Mouse (Mus musculus): Measurements from ENCODE around the gene Mettl2. TPM values are rescaled to one million over a fixed set of nuclear protein-coding genes. Genes with fewer than 3 reads are reported as not detected.

Mettl2 gene
- polyA plus RNA-seq, 1 experiment from 2014 or later: 32.9 TPM

- Histone ChIP-seq H3K27ac (ENCODE audit: low read length) (peak overlapping the region; percentile 91), H3K36me3 (ENCODE audit: control insufficient read depth, insufficient read depth, low read length) (peaks cover 12% of the 10 kb centered on the region), H3K4me2 (ENCODE audit: low read depth, low read length) (peak overlapping the region; percentile 52), H3K9me3 (ENCODE audit: control insufficient read depth, low read length) (no peaks in the 10 kb centered on the region), H3K4me3 (ENCODE audit: low read length) (peak overlapping the region; percentile 79), H3K9ac (ENCODE audit: low read length) (peak overlapping the region; percentile 94), H3K27me3 (ENCODE audit: control insufficient read depth, insufficient read depth, low read depth, low read length) (no peaks in the 10 kb centered on the region), H3K4me1 (replicated peaks; ENCODE audit: control insufficient read depth, insufficient read depth, low read length) (peaks cover 15% of the 10 kb centered on the region)
- WGBS: 3% methylated on average over 4 of the region's 4 CpGs
- no peak for ATAC-seq (ENCODE audit: low read depth)
Observed at GRCm38 (mm10) chr11:105182461-105182855, 56.2 kb downstream of the Mettl2 start.

GRCm38 (mm10) chr11:105184678-105185077, 58.5 kb downstream of the Mettl2 start:
- 93% methylated on average over 3 of the region's 3 CpGs for WGBS
- Histone ChIP-seq H3K4me3 (ENCODE audit: low read length) (no peak overlapping the region), H3K27me3 (ENCODE audit: control insufficient read depth, insufficient read depth, low read depth, low read length) (no peaks in the 10 kb centered on the region), H3K27ac (ENCODE audit: low read length) (no peak overlapping the region), H3K36me3 (ENCODE audit: control insufficient read depth, insufficient read depth, low read length) (peaks cover 8% of the 10 kb centered on the region), H3K4me2 (ENCODE audit: low read depth, low read length) (no peak overlapping the region), H3K4me1 (replicated peaks; ENCODE audit: control insufficient read depth, insufficient read depth, low read length) (peaks cover 8% of the 10 kb centered on the region), H3K9ac (ENCODE audit: low read length) (no peak overlapping the region), H3K9me3 (ENCODE audit: control insufficient read depth, low read length) (no peaks in the 10 kb centered on the region)
- ATAC-seq (ENCODE audit: low read depth): no peak

Other genes with a start within 250 kb of the Mettl2 start
- not detected in 2 replicates for gene Efcab3, start 62.8 kb upstream of the Mettl2 start, polyA plus RNA-seq (2015; fragmentation: Nextera tagmentation; extraction: Ambion mirVana)
- not detected in 2 replicates for gene Gm10842, start 20.5 kb downstream of the Mettl2 start, polyA plus RNA-seq (2015; fragmentation: Nextera tagmentation; extraction: Ambion mirVana)
- 11.6 and 12.7 TPM in 2 replicates for gene Tlk2, start 52.4 kb downstream of the Mettl2 start, polyA plus RNA-seq (2015; fragmentation: Nextera tagmentation; extraction: Ambion mirVana)
- 31.0 and 31.9 TPM in 2 replicates for gene Mrc2, start 166.2 kb downstream of the Mettl2 start, polyA plus RNA-seq (2015; fragmentation: Nextera tagmentation; extraction: Ambion mirVana)